Mouse (Mus musculus): Measurements from ENCODE around the gene Scp2. TPM values are rescaled to one million over a fixed set of nuclear protein-coding genes. Genes with fewer than 3 reads are reported as not detected.

Scp2 gene
- polyA plus RNA-seq, 1 experiment from 2014 or later = 227 TPM

- H3K36me3 ChIP-seq (ENCODE audit: control insufficient read depth, insufficient read depth, low read length) = peaks cover 60% of the 10 kb centered on the region
- WGBS = 71% methylated on average over 19 of the region's 19 CpGs
These were observed 99.4 kb downstream of the Scp2 start for GRCm38 (mm10) chr4:108045136-108046107.

GRCm38 (mm10) chr4:108037027-108037426, 107.8 kb downstream of the Scp2 start:
- H3K9ac ChIP-seq (ENCODE audit: low read length) = no peak overlapping the region
- DNase-seq (ENCODE audit: low spot score) (no peak), ATAC-seq (replicated peaks; ENCODE audit: low FRiP score, low TSS enrichment, low read depth) (no peak)
- no peaks in the 10 kb centered on the region for H3K9me3 ChIP-seq (ENCODE audit: control insufficient read depth, low read length)
- H3K4me2 ChIP-seq (ENCODE audit: low read length) = no peak overlapping the region
- peaks cover 6% of the 10 kb centered on the region; the same call in 1 of the 2 replicates for H3K36me3 ChIP-seq (ENCODE audit: control insufficient read depth, insufficient read depth, low read length)
- peaks cover 11% of the 10 kb centered on the region for H3K27me3 ChIP-seq (replicated peaks; ENCODE audit: control insufficient read depth, insufficient read depth, low read length)
- no peak overlapping the region for H3K27ac ChIP-seq (ENCODE audit: low read depth)
- WGBS = 81% methylated on average over 8 of the region's 8 CpGs
- no peaks in the 10 kb centered on the region for H3K4me1 ChIP-seq (replicated peaks; ENCODE audit: control insufficient read depth, insufficient read depth, low read length)
- no peak overlapping the region for H3K4me3 ChIP-seq (ENCODE audit: low read depth, low read length)

More at GRCm38 (mm10) chr4:108045136-108046107, 99.4 kb downstream of the Scp2 start:
- H3K9me3 ChIP-seq (ENCODE audit: control insufficient read depth, low read length) = no peaks in the 10 kb centered on the region
- no peak overlapping the region for H3K27ac ChIP-seq (ENCODE audit: low read depth)
- H3K4me1 ChIP-seq (replicated peaks; ENCODE audit: control insufficient read depth, insufficient read depth, low read length) = no peaks in the 10 kb centered on the region
- no peak overlapping the region for H3K4me2 ChIP-seq (ENCODE audit: low read length)
- no peak overlapping the region for H3K4me3 ChIP-seq (ENCODE audit: low read depth, low read length)
- no peak for ATAC-seq (replicated peaks; ENCODE audit: low FRiP score, low TSS enrichment, low read depth)
- no peaks in the 10 kb centered on the region for H3K27me3 ChIP-seq (replicated peaks; ENCODE audit: control insufficient read depth, insufficient read depth, low read length)
- no peak for DNase-seq (ENCODE audit: low spot score)
- H3K9ac ChIP-seq (ENCODE audit: low read length) = no peak overlapping the region

GRCm38 (mm10) chr4:108033041-108033764, 111.6 kb downstream of the Scp2 start:
- Histone ChIP-seq H3K4me3 (ENCODE audit: low read depth, low read length) (no peak overlapping the region), H3K27me3 (replicated peaks; ENCODE audit: control insufficient read depth, insufficient read depth, low read length) (peaks cover 38% of the 10 kb centered on the region), H3K4me1 (replicated peaks; ENCODE audit: control insufficient read depth, insufficient read depth, low read length) (peaks cover 9% of the 10 kb centered on the region; the same call in 1 of the 2 replicates), H3K36me3 (ENCODE audit: control insufficient read depth, insufficient read depth, low read length) (no peaks in the 10 kb centered on the region), H3K27ac (ENCODE audit: low read depth) (no peak overlapping the region), H3K9me3 (ENCODE audit: control insufficient read depth, low read length) (no peaks in the 10 kb centered on the region), H3K9ac (ENCODE audit: low read length) (no peak overlapping the region), H3K4me2 (ENCODE audit: low read length) (no peak overlapping the region)
- no peak for DNase-seq (ENCODE audit: low spot score)
- 74% methylated on average over 8 of the region's 8 CpGs for WGBS
- no peak for ATAC-seq (replicated peaks; ENCODE audit: low FRiP score, low TSS enrichment, low read depth)

GRCm38 (mm10) chr4:108032352-108032849, 112.4 kb downstream of the Scp2 start:
- no peak for ATAC-seq (replicated peaks; ENCODE audit: low FRiP score, low TSS enrichment, low read depth)
- peaks cover 38% of the 10 kb centered on the region for H3K27me3 ChIP-seq (replicated peaks; ENCODE audit: control insufficient read depth, insufficient read depth, low read length)

GRCm38 (mm10) chr4:108031502-108032351, 113.1 kb downstream of the Scp2 start:
- H3K4me2 ChIP-seq (ENCODE audit: low read length) = peak overlapping the region; percentile 100
- DNase-seq (ENCODE audit: low spot score) = peak; percentile 68
- H3K9me3 ChIP-seq (ENCODE audit: control insufficient read depth, low read length) = no peaks in the 10 kb centered on the region
- peak; percentile 44 for ATAC-seq (replicated peaks; ENCODE audit: low FRiP score, low TSS enrichment, low read depth)
- H3K27ac ChIP-seq (ENCODE audit: low read depth) = no peak overlapping the region
- under 1% methylated on average over 86 of the region's 86 CpGs for WGBS
- H3K9ac ChIP-seq (ENCODE audit: low read length) = peak overlapping the region; percentile 41
- H3K4me1 ChIP-seq (replicated peaks; ENCODE audit: control insufficient read depth, insufficient read depth, low read length) = peaks cover 9% of the 10 kb centered on the region; the same call in 1 of the 2 replicates
- no peaks in the 10 kb centered on the region for H3K36me3 ChIP-seq (ENCODE audit: control insufficient read depth, insufficient read depth, low read length)
- H3K4me3 ChIP-seq (ENCODE audit: low read depth, low read length) = peak overlapping the region; percentile 61
- H3K27me3 ChIP-seq (replicated peaks; ENCODE audit: control insufficient read depth, insufficient read depth, low read length) = peaks cover 38% of the 10 kb centered on the region

More at GRCm38 (mm10) chr4:108032352-108032849, 112.4 kb downstream of the Scp2 start:
- 34% methylated on average over 11 of the region's 11 CpGs for whole genome bisulfite sequencing
- Histone ChIP-seq H3K4me3 (ENCODE audit: low read depth, low read length) (peak overlapping the region; percentile 61), H3K4me2 (ENCODE audit: low read length) (peak overlapping the region; percentile 100), H3K27ac (ENCODE audit: low read depth) (no peak overlapping the region), H3K36me3 (ENCODE audit: control insufficient read depth, insufficient read depth, low read length) (no peaks in the 10 kb centered on the region), H3K9me3 (ENCODE audit: control insufficient read depth, low read length) (no peaks in the 10 kb centered on the region), H3K4me1 (replicated peaks; ENCODE audit: control insufficient read depth, insufficient read depth, low read length) (peaks cover 9% of the 10 kb centered on the region; the same call in 1 of the 2 replicates), H3K9ac (ENCODE audit: low read length) (peak overlapping the region; percentile 41; the same call in 1 of the 2 replicates)
- peak; percentile 66 for DNase-seq (ENCODE audit: low spot score)

- DNase-seq (ENCODE audit: low spot score) (peak; percentile 66), ATAC-seq (replicated peaks; ENCODE audit: low FRiP score, low TSS enrichment, low read depth) (peak; percentile 25; the same call in 1 of the 2 replicates)
These were observed 113.8 kb downstream of the Scp2 start for GRCm38 (mm10) chr4:108030888-108031501.

GRCm38 (mm10) chr4:108026193-108026592, 118.6 kb downstream of the Scp2 start:
- Histone ChIP-seq H3K4me2 (ENCODE audit: low read length) (no peak overlapping the region), H3K36me3 (ENCODE audit: control insufficient read depth, insufficient read depth, low read length) (no peaks in the 10 kb centered on the region), H3K9me3 (ENCODE audit: control insufficient read depth, low read length) (no peaks in the 10 kb centered on the region), H3K27me3 (replicated peaks; ENCODE audit: control insufficient read depth, insufficient read depth, low read length) (peaks cover 19% of the 10 kb centered on the region), H3K4me1 (replicated peaks; ENCODE audit: control insufficient read depth, insufficient read depth, low read length) (peaks cover 13% of the 10 kb centered on the region), H3K27ac (ENCODE audit: low read depth) (no peak overlapping the region), H3K4me3 (ENCODE audit: low read depth, low read length) (no peak overlapping the region), H3K9ac (ENCODE audit: low read length) (no peak overlapping the region)
- no peak for ATAC-seq (replicated peaks; ENCODE audit: low FRiP score, low TSS enrichment, low read depth)
- 34% methylated on average over 3 of the region's 3 CpGs for WGBS
- DNase-seq (ENCODE audit: low spot score) = no peak

More at GRCm38 (mm10) chr4:108030888-108031501, 113.8 kb downstream of the Scp2 start:
- Histone ChIP-seq H3K4me3 (ENCODE audit: low read depth, low read length) (peak overlapping the region; percentile 61), H3K27me3 (replicated peaks; ENCODE audit: control insufficient read depth, insufficient read depth, low read length) (peaks cover 38% of the 10 kb centered on the region), H3K4me2 (ENCODE audit: low read length) (peak overlapping the region; percentile 100), H3K27ac (ENCODE audit: low read depth) (no peak overlapping the region), H3K4me1 (replicated peaks; ENCODE audit: control insufficient read depth, insufficient read depth, low read length) (peaks cover 9% of the 10 kb centered on the region; the same call in 1 of the 2 replicates), H3K36me3 (ENCODE audit: control insufficient read depth, insufficient read depth, low read length) (no peaks in the 10 kb centered on the region), H3K9me3 (ENCODE audit: control insufficient read depth, low read length) (no peaks in the 10 kb centered on the region), H3K9ac (ENCODE audit: low read length) (peak overlapping the region; percentile 41; the same call in 1 of the 2 replicates)
- 7% methylated on average over 22 of the region's 22 CpGs for WGBS

All from intestine, embryonic 14.5 days (tissue).